In the genomic region with DNA sequence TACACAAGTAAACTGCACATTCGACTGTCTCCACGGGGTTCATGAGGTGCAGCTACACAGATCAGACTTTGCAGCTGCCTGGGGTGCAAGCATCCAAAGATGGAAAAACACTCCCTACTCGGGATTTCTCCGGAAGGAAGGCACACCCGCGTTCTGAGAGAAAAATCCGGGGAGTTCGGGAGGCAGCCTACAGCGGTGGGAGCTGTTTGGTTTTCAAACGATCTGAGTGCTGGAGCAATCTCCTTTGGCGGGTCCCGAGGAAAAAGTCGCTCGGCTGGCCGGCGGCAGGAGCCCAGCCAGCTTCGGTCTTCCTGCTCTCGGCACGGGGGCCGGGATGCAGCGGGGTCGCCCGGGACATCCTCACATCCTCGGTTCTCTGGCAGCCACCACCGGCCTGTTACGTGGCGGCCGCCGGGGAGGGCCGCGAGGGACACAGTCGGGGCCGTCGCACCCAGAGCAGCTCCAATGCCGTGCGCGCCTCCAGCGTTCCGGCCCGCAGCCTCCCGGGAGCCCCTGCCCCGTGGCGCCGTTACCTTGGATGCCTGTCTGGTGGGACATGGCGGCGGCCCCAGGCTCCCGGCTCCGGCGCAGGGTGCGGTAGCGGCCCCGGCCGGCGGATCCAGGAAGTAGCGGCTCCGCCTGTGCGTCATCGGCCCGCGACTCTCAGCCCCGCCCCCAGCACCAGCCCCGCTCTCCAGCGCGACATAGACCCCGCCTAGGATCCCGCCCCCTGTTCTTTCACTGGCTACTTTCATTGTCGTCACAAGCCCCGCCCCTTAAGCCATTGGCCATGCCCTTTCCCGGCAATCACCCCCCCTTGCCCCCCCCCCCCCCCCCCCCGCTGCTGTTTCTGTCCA, we compare ENCODE assay signal across 8 mouse cellular contexts. TPM values are rescaled to one million over a fixed set of nuclear protein-coding genes. Genes with fewer than 3 reads are reported as not detected.
DNase-seq lines count a peak whose midpoint lies in the region; ATAC-seq lines count a peak whose summit lies in the region.

A gene (minus strand): TSS at position 671 of the 857 bp plus-strand sequence.

- under 1% methylated on average over 51 of the region's 70 CpGs for WGBS in hindbrain, embryonic 16.5 days
- WGBS in macrophage (ENCODE audit: missing documents), result under 1% methylated on average over 61 of the region's 70 CpGs

- peak within 1 kb of the TSS; percentile 89 for H3K4me3 ChIP-seq in hindbrain, embryonic 16.5 days (ENCODE audit: low read length)
- H3K4me3 ChIP-seq in macrophage (ENCODE audit: inconsistent target), result peak within 1 kb of the TSS; percentile 93

- H3K4me2 ChIP-seq in hindbrain, embryonic 16.5 days (ENCODE audit: low read length), result peak within 1 kb of the TSS; percentile 80

- peak; percentile 99 for ATAC-seq in hindbrain, embryonic 16.5 days

- H3K36me3 ChIP-seq in hindbrain, embryonic 16.5 days (ENCODE audit: control insufficient read depth, insufficient read depth, low read length), result peaks cover 4% of the 10 kb centered on the region
- peaks cover 19% of the 10 kb centered on the region for H3K36me3 ChIP-seq in macrophage (ENCODE audit: inconsistent target)

- H3K9ac ChIP-seq in hindbrain, embryonic 16.5 days (ENCODE audit: low read depth, low read length), result peak within 1 kb of the TSS; percentile 95

- peaks cover 11% of the 10 kb centered on the region for H3K4me1 ChIP-seq in hindbrain, embryonic 16.5 days (ENCODE audit: control insufficient read depth, insufficient read depth, low read depth, low read length)

- peaks cover 50% of the 10 kb centered on the region for H3K79me2 ChIP-seq in macrophage (ENCODE audit: inconsistent target)

- H3K9me3 ChIP-seq in hindbrain, embryonic 16.5 days (ENCODE audit: control insufficient read depth, low read length), result no peaks in the 10 kb centered on the region

- no peaks in the 10 kb centered on the region for H3K27me3 ChIP-seq in hindbrain, embryonic 16.5 days (replicated peaks; ENCODE audit: control insufficient read depth, insufficient read depth, low read length)

- peak within 1 kb of the TSS; percentile 90 for H3K27ac ChIP-seq in hindbrain, embryonic 16.5 days (ENCODE audit: low read depth, low read length)
- peak within 1 kb of the TSS; percentile 89 for H3K27ac ChIP-seq in macrophage

- DNase-seq in WW6 (ENCODE audit: low read depth, low spot score), result peak; percentile 84
- peak; percentile 98 for DNase-seq in cerebellum, postnatal 4 days (ENCODE audit: low spot score in 2 of 2)
- peak; percentile 98 for DNase-seq in gastrocnemius, adult 18-20 months (ENCODE audit: low spot score)
- DNase-seq in left cerebral cortex, adult 18-20 months (ENCODE audit: low spot score in 2 of 2), result peak; percentile 98 to 99
- DNase-seq in right cerebral cortex, adult 18-20 months, result peak; percentile 98
- DNase-seq in urinary bladder, postnatal 10 days (ENCODE audit: low spot score), result peak; percentile 95

RNA-seq across cellular contexts. Expression of the gene that starts here (rescaled TPM):
- total RNA-seq in gastrocnemius, adult 18-20 months (2021), result 1 to 10 TPM; 5.1 to 8.2 TPM
- polyA plus RNA-seq in hindbrain, embryonic 16.5 days (2015; fragmentation: Nextera tagmentation; extraction: Ambion mirVana), result 74.2 and 75.0 TPM in 2 replicates
- total RNA-seq in left cerebral cortex, adult 18-20 months (2021), result 10 to 100 TPM; 40.5 to 41.0 TPM
- 100 to 1,000 TPM in 4 of 26 experiments, 10 to 100 TPM in 22; 33.8 to 119 (median 65.8) TPM for total RNA-seq in macrophage (2018; cell fraction: chromatin; rRNA removed)
- 100 to 1,000 TPM in 25 of 26 experiments, 10 to 100 TPM in 1; 90.7 to 144 (median 112) TPM for total RNA-seq in macrophage (2018; cell fraction: cytosol; rRNA removed)
- 100 to 1,000 TPM in 3 of 26 experiments, 10 to 100 TPM in 23; 44.4 to 116 (median 69.3) TPM for total RNA-seq in macrophage (2018; cell fraction: nucleus; rRNA removed)
- 87.3 to 136 TPM (median 113 TPM) in 3 replicates for polyA plus RNA-seq in macrophage (2018)

Comparison
In these comparisons a context has a peak if more than half of its experiments do, and no peak if none do; other contexts are left out.
1. Peak in every context shown above with its lines: DNase-seq, ATAC-seq, H3K4me3 ChIP-seq and H3K27ac ChIP-seq.
2. RNA of the gene that starts here (total RNA-seq): 40.5 to 41.0 TPM in left cerebral cortex, adult 18-20 months; 5.1 to 8.2 TPM in gastrocnemius, adult 18-20 months; every median in the first group is over 4 times any median in the second.